Mouse (Mus musculus): Measurements from ENCODE around the gene Miga2. TPM values are rescaled to one million over a fixed set of nuclear protein-coding genes. Genes with fewer than 3 reads are reported as not detected.

The Miga2 gene
- polyA plus RNA-seq, 1 experiment = not detected

- WGBS = 30% methylated on average over 20 of the region's 20 CpGs
- Histone ChIP-seq H3K4me1 (ENCODE audit: control insufficient read depth, insufficient read depth, low read length) (peaks cover 8% of the 10 kb centered on the region; the same call in 1 of the 2 replicates), H3K27ac (ENCODE audit: insufficient read depth, low read depth, low read length) (peak overlapping the region; percentile 6; the same call in 1 of the 2 replicates), H3K4me3 (ENCODE audit: insufficient read depth, low read depth, low read length) (no peak overlapping the region)
- TF ChIP-seq CTCF (IDR thresholded peaks at IDR 0.05; ENCODE audit: insufficient read depth, low read depth, low read length) (no peak), POLR2A (IDR thresholded peaks at IDR 0.05; ENCODE audit: insufficient read depth, low read depth, low read length) (no peak)
These were observed 35.4 kb downstream of the Miga2 start for GRCm38 (mm10) chr2:30399191-30400171.

- TF ChIP-seq POLR2A (IDR thresholded peaks at IDR 0.05; ENCODE audit: insufficient read depth, low read depth, low read length) (no peak), CTCF (IDR thresholded peaks at IDR 0.05; ENCODE audit: insufficient read depth, low read depth, low read length) (no peak)
- Histone ChIP-seq H3K27ac (ENCODE audit: insufficient read depth, low read depth, low read length) (no peak overlapping the region), H3K4me1 (ENCODE audit: control insufficient read depth, insufficient read depth, low read length) (peaks cover 8% of the 10 kb centered on the region; the same call in 1 of the 2 replicates), H3K4me3 (ENCODE audit: insufficient read depth, low read depth, low read length) (no peak overlapping the region)
- 33% methylated on average over 1 of the region's 1 CpGs for WGBS
These were observed 37.5 kb downstream of the Miga2 start for GRCm38 (mm10) chr2:30401581-30401980.

- H3K4me3 ChIP-seq (ENCODE audit: insufficient read depth, low read depth, low read length) = no peak overlapping the region
- TF ChIP-seq POLR2A (IDR thresholded peaks at IDR 0.05; ENCODE audit: insufficient read depth, low read depth, low read length) = no peak
- TF ChIP-seq CTCF (IDR thresholded peaks at IDR 0.05; ENCODE audit: insufficient read depth, low read depth, low read length) = no peak
- peaks cover 8% of the 10 kb centered on the region; the same call in 1 of the 2 replicates for H3K4me1 ChIP-seq (ENCODE audit: control insufficient read depth, insufficient read depth, low read length)
- H3K27ac ChIP-seq (ENCODE audit: insufficient read depth, low read depth, low read length) = no peak overlapping the region
- WGBS = 76% methylated on average over 9 of the region's 9 CpGs
These were observed 38.4 kb downstream of the Miga2 start for GRCm38 (mm10) chr2:30402351-30402826.

GRCm38 (mm10) chr2:30402843-30403242, 38.8 kb downstream of the Miga2 start:
- WGBS = 66% methylated on average over 2 of the region's 2 CpGs

GRCm38 (mm10) chr2:30403870-30404269, 39.8 kb downstream of the Miga2 start:
- 86% methylated on average over 1 of the region's 1 CpGs for WGBS
- H3K4me3 ChIP-seq (ENCODE audit: insufficient read depth, low read depth, low read length) = no peak overlapping the region
- H3K4me1 ChIP-seq (ENCODE audit: control insufficient read depth, insufficient read depth, low read length) = peaks cover 8% of the 10 kb centered on the region; the same call in 1 of the 2 replicates
- no peak for TF ChIP-seq POLR2A (IDR thresholded peaks at IDR 0.05; ENCODE audit: insufficient read depth, low read depth, low read length)
- no peak for TF ChIP-seq CTCF (IDR thresholded peaks at IDR 0.05; ENCODE audit: insufficient read depth, low read depth, low read length)
- no peak overlapping the region for H3K27ac ChIP-seq (ENCODE audit: insufficient read depth, low read depth, low read length)

More at GRCm38 (mm10) chr2:30402843-30403242, 38.8 kb downstream of the Miga2 start:
- Histone ChIP-seq H3K4me3 (ENCODE audit: insufficient read depth, low read depth, low read length) (no peak overlapping the region), H3K27ac (ENCODE audit: insufficient read depth, low read depth, low read length) (no peak overlapping the region), H3K4me1 (ENCODE audit: control insufficient read depth, insufficient read depth, low read length) (peaks cover 8% of the 10 kb centered on the region; the same call in 1 of the 2 replicates)
- no peak for TF ChIP-seq POLR2A (IDR thresholded peaks at IDR 0.05; ENCODE audit: insufficient read depth, low read depth, low read length)
- no peak for TF ChIP-seq CTCF (IDR thresholded peaks at IDR 0.05; ENCODE audit: insufficient read depth, low read depth, low read length)

- Histone ChIP-seq H3K27ac (ENCODE audit: insufficient read depth, low read depth, low read length) (no peak overlapping the region), H3K4me1 (ENCODE audit: control insufficient read depth, insufficient read depth, low read length) (peaks cover 2% of the 10 kb centered on the region; the same call in 1 of the 2 replicates), H3K4me3 (ENCODE audit: insufficient read depth, low read depth, low read length) (no peak overlapping the region)
- TF ChIP-seq CTCF (IDR thresholded peaks at IDR 0.05; ENCODE audit: insufficient read depth, low read depth, low read length) (no peak), POLR2A (IDR thresholded peaks at IDR 0.05; ENCODE audit: insufficient read depth, low read depth, low read length) (no peak)
- 85% methylated on average over 2 of the region's 2 CpGs for WGBS
These were observed 43.2 kb downstream of the Miga2 start for GRCm38 (mm10) chr2:30407221-30407620.

GRCm38 (mm10) chr2:30407778-30408177, 43.7 kb downstream of the Miga2 start:
- TF ChIP-seq POLR2A (IDR thresholded peaks at IDR 0.05; ENCODE audit: insufficient read depth, low read depth, low read length) (no peak), CTCF (IDR thresholded peaks at IDR 0.05; ENCODE audit: insufficient read depth, low read depth, low read length) (no peak)
- Histone ChIP-seq H3K4me1 (ENCODE audit: control insufficient read depth, insufficient read depth, low read length) (peaks cover 6% of the 10 kb centered on the region), H3K4me3 (ENCODE audit: insufficient read depth, low read depth, low read length) (no peak overlapping the region), H3K27ac (ENCODE audit: insufficient read depth, low read depth, low read length) (no peak overlapping the region)
- WGBS = 92% methylated on average over 10 of the region's 10 CpGs

GRCm38 (mm10) chr2:30408452-30409100, 44.5 kb downstream of the Miga2 start:
- peaks cover 14% of the 10 kb centered on the region for H3K4me1 ChIP-seq (ENCODE audit: control insufficient read depth, insufficient read depth, low read length)

More at GRCm38 (mm10) chr2:30408452-30409100, 44.5 kb downstream of the Miga2 start:
- no peak overlapping the region for H3K27ac ChIP-seq (ENCODE audit: insufficient read depth, low read depth, low read length)
- WGBS = 85% methylated on average over 8 of the region's 8 CpGs
- TF ChIP-seq CTCF (IDR thresholded peaks at IDR 0.05; ENCODE audit: insufficient read depth, low read depth, low read length) = no peak
- no peak overlapping the region for H3K4me3 ChIP-seq (ENCODE audit: insufficient read depth, low read depth, low read length)

Measured in olfactory bulb, adult 2 months (tissue).